Comparison of ENCODE assay signal across 8 mouse cellular contexts in genomic region chr4:148038600-148039253, GRCm38 (mm10). TPM values are rescaled to one million over a fixed set of nuclear protein-coding genes. Genes with fewer than 3 reads are reported as not detected.
DNase-seq lines count a peak whose midpoint lies in the region; ATAC-seq lines count a peak whose summit lies in the region.

Gene Clcn6, minus strand, starts transcription at chr4:148038821.
Gene Mthfr, plus strand, starts transcription at chr4:148039077.

- peak within 1 kb of the TSS; percentile 84 for H3K9ac ChIP-seq in hindbrain, embryonic 11.5 days (ENCODE audit: low read depth, low read length)

- peak within 1 kb of the TSS; percentile 59 for H3K4me2 ChIP-seq in hindbrain, embryonic 11.5 days (replicated peaks; ENCODE audit: low read depth, low read length)

- H3K27me3 ChIP-seq in hindbrain, embryonic 11.5 days (ENCODE audit: control insufficient read depth, insufficient read depth, low read length) = no peaks in the 10 kb centered on the region

- WGBS in hindbrain, embryonic 11.5 days = under 1% methylated on average over 47 of the region's 54 CpGs

- DNase-seq in Muller cell, postnatal 12 days (ENCODE audit: inconsistent ontology term) = peak; percentile 100
- DNase-seq in cerebellum, adult 9-11 months = peak; percentile 100
- peak; percentile 99 to 100 for DNase-seq in frontal cortex, adult 2 months (ENCODE audit: extremely low spot score in 1 of 2, low spot score in 1 of 2)
- peak; percentile 99 for DNase-seq in hindbrain, embryonic 11.5 days (ENCODE audit: low spot score)
- DNase-seq in layer of hippocampus, postnatal 10 days (ENCODE audit: low spot score in 2 of 2) = peak; percentile 100
- DNase-seq in lung, postnatal 10 days = peak; percentile 99
- peak; percentile 100 for DNase-seq in ovary, postnatal 36 days (ENCODE audit: low spot score)
- DNase-seq in thymus, postnatal 25 days = peak; percentile 98

- peak within 1 kb of the TSS; percentile 80 for H3K27ac ChIP-seq in hindbrain, embryonic 11.5 days (ENCODE audit: low read depth, low read length)

- H3K36me3 ChIP-seq in hindbrain, embryonic 11.5 days (ENCODE audit: control insufficient read depth, insufficient read depth, low read length) = peaks cover 6% of the 10 kb centered on the region; the same call in 1 of the 2 replicates

- peak; percentile 95 for ATAC-seq in hindbrain, embryonic 11.5 days (ENCODE audit: low FRiP score)

- H3K9me3 ChIP-seq in hindbrain, embryonic 11.5 days (ENCODE audit: control insufficient read depth, low read length) = no peaks in the 10 kb centered on the region

- peak within 1 kb of the TSS; percentile 93 for H3K4me3 ChIP-seq in hindbrain, embryonic 11.5 days (ENCODE audit: low read depth, low read length)

- peaks cover 19% of the 10 kb centered on the region for H3K4me1 ChIP-seq in hindbrain, embryonic 11.5 days (replicated peaks; ENCODE audit: control insufficient read depth, insufficient read depth, low read length)

RNA-seq across cellular contexts. Expression of gene Clcn6, which starts in this region (rescaled TPM):
- 42.8 and 46.9 TPM in 2 replicates for polyA plus RNA-seq in frontal cortex, adult 2 months (2012; rRNA removed)
- polyA plus RNA-seq in hindbrain, embryonic 11.5 days (2014; fragmentation: Nextera tagmentation; extraction: Ambion mirVana) = 21.7 and 26.2 TPM in 2 replicates
- 10 to 100 TPM; 67.8 to 70.3 TPM for total RNA-seq in layer of hippocampus, postnatal 10 days (2021)

RNA-seq across cellular contexts. Expression of gene Mthfr, which starts in this region (rescaled TPM):
- 28.7 and 34.2 TPM in 2 replicates for polyA plus RNA-seq in frontal cortex, adult 2 months (2012; rRNA removed)
- polyA plus RNA-seq in hindbrain, embryonic 11.5 days (2014; fragmentation: Nextera tagmentation; extraction: Ambion mirVana) = 18.0 and 19.6 TPM in 2 replicates
- 10 to 100 TPM; 23.3 to 24.9 TPM for total RNA-seq in layer of hippocampus, postnatal 10 days (2021)

Comparison
In these comparisons a context has a peak if more than half of its experiments do, and no peak if none do; other contexts are left out.
1. Peak in every context shown above with its lines: DNase-seq, ATAC-seq, H3K4me3 ChIP-seq and H3K27ac ChIP-seq.